Mouse (Mus musculus): ENCODE results near the gene Odam. TPM values are rescaled to one million over a fixed set of nuclear protein-coding genes. Genes with fewer than 3 reads are reported as not detected.
A peak's percentile ranks its signal among the peaks of the same experiment; 100 is the strongest.

Odam gene
- polyA plus RNA-seq (2015; fragmentation: Nextera tagmentation; extraction: Ambion mirVana), result not detected in 2 replicates

DNA sequence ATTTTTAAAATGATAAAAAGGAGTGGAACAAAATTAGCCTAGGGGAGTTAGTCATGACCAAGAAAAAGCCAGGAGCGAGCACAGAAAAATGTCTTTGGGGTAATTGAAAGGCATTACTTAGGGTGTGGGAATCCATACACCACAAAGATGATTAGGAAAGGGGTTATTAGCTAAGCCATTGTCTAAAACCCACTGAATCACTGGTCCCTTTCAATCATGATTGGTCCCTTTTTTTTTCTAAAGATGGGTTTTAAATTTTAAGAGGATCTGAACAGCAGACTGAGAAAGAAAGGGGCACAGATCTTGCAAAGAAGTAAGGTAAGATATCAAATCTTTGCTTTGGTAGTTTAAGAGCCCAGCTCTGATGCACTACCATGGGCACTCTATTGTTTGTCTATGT lies at the start of gene Odam:
Gene Odam, plus strand, starts transcription at position 301 of the 400 bp plus-strand sequence.
- Histone ChIP-seq H3K4me2 (no peak within 1 kb of the TSS), H3K36me3 (no peaks in the 10 kb centered on the region), H3K4me1 (replicated peaks) (no peaks in the 10 kb centered on the region), H3K9me3 (no peaks in the 10 kb centered on the region), H3K27me3 (no peaks in the 10 kb centered on the region), H3K27ac (replicated peaks) (no peak within 1 kb of the TSS), H3K4me3 (no peak within 1 kb of the TSS), H3K9ac (no peak within 1 kb of the TSS)
- ATAC-seq (ENCODE audit: low FRiP score, low read depth), result no peak
- 88% methylated on average over 1 of the region's 1 CpGs for WGBS

DNA sequence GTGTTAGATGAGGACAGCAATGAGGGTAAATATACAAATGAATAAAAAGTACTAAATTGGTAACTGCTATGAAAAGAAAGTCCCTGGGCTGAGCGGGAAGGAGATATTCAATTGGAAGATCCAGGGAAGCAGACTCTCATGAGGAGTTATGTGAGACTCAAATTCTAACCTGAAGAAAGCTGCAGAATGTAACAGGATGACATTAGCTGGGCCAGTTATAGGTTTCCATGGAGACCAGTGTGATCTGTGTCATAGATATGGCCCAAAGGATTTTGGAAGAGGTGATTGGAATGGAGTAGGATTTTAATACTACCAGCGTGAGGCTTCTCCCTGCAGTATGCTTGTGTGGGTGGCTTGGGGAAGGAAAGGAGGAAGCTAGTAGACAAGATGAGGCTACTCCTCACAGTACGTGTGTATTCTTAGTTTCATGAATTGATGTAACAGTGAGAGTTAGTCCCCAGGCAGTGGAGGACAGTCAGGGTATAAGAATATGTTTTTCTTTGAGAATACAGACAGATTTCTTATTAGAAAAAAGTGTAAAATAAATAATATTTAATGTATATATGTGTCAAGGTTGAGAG lies 29.6 kb upstream of the Odam start:
- Histone ChIP-seq H3K4me3 (no peak overlapping the region), H3K27ac (replicated peaks) (no peak overlapping the region), H3K9me3 (no peaks in the 10 kb centered on the region), H3K4me1 (replicated peaks) (no peaks in the 10 kb centered on the region), H3K4me2 (no peak overlapping the region), H3K27me3 (no peaks in the 10 kb centered on the region), H3K36me3 (no peaks in the 10 kb centered on the region), H3K9ac (no peak overlapping the region)
- WGBS, result 80% methylated on average over 3 of the region's 3 CpGs
- ATAC-seq (ENCODE audit: low FRiP score, low read depth), result 0 out of 2 replicates have a peak, but pooled peaks have one; percentile 42

DNA sequence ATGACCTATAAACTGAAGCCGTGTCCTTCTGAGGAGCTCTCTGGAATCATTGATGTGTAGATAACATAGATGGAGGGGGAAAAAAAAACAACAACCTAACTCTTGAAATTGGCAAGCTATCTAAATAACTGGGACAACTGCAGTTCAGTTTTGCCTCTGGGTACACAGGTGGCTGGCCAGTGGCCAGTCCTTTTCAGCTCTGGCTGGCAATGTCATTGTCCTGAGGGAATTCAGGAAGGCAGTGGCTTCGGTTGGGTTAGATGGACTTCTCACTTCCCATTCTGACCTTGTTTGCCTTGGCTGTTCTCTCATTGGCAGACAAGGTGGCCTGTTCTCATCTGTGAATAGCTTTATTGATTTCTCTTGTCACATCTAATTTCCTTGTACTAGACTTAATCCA lies 14.7 kb upstream of the Odam start:
- no peak overlapping the region for H3K4me3 ChIP-seq
- no peak; the same call in 1 of the 2 replicates for ATAC-seq (ENCODE audit: low FRiP score, low read depth)
- no peaks in the 10 kb centered on the region for H3K4me1 ChIP-seq (replicated peaks)
- no peak overlapping the region for H3K4me2 ChIP-seq
- H3K9ac ChIP-seq, result no peak overlapping the region
- WGBS, result 53% methylated on average over 2 of the region's 2 CpGs
- no peaks in the 10 kb centered on the region for H3K9me3 ChIP-seq
- H3K27ac ChIP-seq (replicated peaks), result no peak overlapping the region
- no peaks in the 10 kb centered on the region for H3K27me3 ChIP-seq
- no peaks in the 10 kb centered on the region for H3K36me3 ChIP-seq

DNA sequence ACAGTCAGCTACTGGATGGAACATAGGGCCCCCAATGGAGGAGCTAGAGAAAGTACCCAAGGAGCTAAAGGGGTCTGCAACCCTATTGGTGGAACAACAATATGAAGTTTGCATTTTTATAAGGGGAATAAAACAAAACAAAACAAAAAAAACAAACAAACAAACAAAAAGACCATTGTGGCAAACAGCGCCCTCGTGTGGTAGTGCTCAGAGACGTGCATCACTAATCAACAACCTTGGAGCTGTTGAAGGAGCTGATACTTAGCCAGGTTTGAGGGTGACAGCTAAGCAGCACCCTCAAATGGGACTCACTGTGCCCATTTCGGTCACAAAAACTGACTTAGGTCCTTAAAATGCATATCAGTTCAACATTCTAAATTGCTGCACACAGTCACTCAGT lies 13.4 kb upstream of the Odam start:
- Histone ChIP-seq H3K9ac (no peak overlapping the region), H3K4me2 (no peak overlapping the region), H3K4me1 (replicated peaks) (no peaks in the 10 kb centered on the region), H3K27ac (replicated peaks) (no peak overlapping the region), H3K27me3 (no peaks in the 10 kb centered on the region), H3K9me3 (no peaks in the 10 kb centered on the region), H3K36me3 (no peaks in the 10 kb centered on the region), H3K4me3 (no peak overlapping the region)
- no peak for ATAC-seq (ENCODE audit: low FRiP score, low read depth)
- 32% methylated on average over 4 of the region's 4 CpGs for WGBS

DNA sequence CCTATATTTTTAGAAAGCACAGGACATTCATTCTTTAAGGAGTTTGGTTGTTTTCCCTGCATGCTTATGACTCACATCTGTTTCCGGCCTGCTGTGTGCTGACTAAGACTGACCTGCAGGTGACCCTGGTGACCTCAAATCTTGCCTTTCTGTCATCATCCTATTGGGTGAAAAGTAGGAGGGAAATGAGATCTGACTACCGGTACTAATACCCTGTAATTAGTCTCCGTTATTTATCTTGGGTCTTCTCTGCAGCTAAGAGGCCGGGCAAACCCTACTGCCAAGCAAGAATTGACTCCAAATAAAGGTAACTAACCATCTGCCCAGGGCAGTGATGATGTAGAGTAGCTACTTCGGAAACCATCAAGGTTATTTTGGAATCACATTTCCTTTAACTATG lies 40.5 kb downstream of the Odam start, which contains the start of gene Csn3:
Gene Csn3, plus strand, starts transcription at position 208 of the 400 bp plus-strand sequence.
- whole genome bisulfite sequencing, result 39% methylated on average over 5 of the region's 5 CpGs
- Histone ChIP-seq H3K4me2 (no peak within 1 kb of the TSS), H3K9me3 (no peaks in the 10 kb centered on the region), H3K27me3 (no peaks in the 10 kb centered on the region), H3K9ac (no peak within 1 kb of the TSS), H3K4me3 (no peak within 1 kb of the TSS), H3K36me3 (no peaks in the 10 kb centered on the region), H3K27ac (replicated peaks) (no peak within 1 kb of the TSS), H3K4me1 (replicated peaks) (no peaks in the 10 kb centered on the region)
- ATAC-seq (ENCODE audit: low FRiP score, low read depth), result no peak

DNA sequence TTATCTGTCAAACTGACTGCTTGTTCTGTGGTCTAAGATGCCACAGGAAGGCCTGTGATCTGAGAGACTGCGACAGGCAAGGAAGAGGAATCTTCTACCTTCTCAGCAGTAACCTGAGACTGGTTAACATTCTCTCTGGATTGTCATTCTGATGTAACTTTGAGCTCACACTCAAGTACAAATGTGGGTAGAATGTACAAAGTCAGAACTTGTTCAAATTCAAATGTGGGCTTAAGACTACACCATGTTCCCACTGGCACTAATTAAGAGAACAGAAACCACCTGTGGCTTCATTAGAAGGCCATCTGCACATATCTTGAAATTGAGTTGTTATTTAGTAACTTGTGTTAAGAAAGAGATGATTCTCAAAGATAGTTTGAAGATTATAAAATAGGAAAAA lies 46.8 kb downstream of the Odam start:
- WGBS, result 51% methylated on average over 1 of the region's 1 CpGs
- H3K4me1 ChIP-seq (replicated peaks), result no peaks in the 10 kb centered on the region
- H3K9me3 ChIP-seq, result no peaks in the 10 kb centered on the region
- ATAC-seq (ENCODE audit: low FRiP score, low read depth), result no peak
- H3K4me2 ChIP-seq, result no peak overlapping the region
- no peak overlapping the region for H3K9ac ChIP-seq
- no peak overlapping the region for H3K27ac ChIP-seq (replicated peaks)
- no peak overlapping the region for H3K4me3 ChIP-seq
- H3K27me3 ChIP-seq, result no peaks in the 10 kb centered on the region
- no peaks in the 10 kb centered on the region for H3K36me3 ChIP-seq

DNA sequence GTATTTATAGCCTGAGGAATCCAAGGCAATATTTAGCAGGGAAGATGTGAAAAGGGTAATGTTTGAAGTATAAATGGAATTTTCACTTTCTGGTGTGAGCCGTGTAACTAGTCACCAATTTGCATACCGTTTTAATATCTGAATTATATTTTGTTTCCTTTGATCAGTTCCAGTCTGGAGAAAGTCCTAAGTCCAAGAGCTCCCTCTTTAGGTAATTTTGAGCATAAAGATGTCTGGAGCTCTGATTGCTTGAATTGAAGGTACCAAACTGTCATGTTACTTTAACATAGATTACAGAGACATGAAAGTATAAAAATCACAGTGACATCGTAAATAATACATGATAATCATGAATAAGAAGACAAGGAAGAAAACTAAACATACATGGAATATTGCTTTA lies 55.9 kb downstream of the Odam start:
- H3K36me3 ChIP-seq, result no peaks in the 10 kb centered on the region
- H3K4me1 ChIP-seq (replicated peaks), result no peaks in the 10 kb centered on the region
- ATAC-seq (ENCODE audit: low FRiP score, low read depth), result no peak
- H3K4me2 ChIP-seq, result no peak overlapping the region
- H3K4me3 ChIP-seq, result no peak overlapping the region
- no peak overlapping the region for H3K27ac ChIP-seq (replicated peaks)
- H3K9me3 ChIP-seq, result no peaks in the 10 kb centered on the region
- WGBS, result 42% methylated on average over 3 of the region's 3 CpGs
- H3K9ac ChIP-seq, result no peak overlapping the region
- no peaks in the 10 kb centered on the region for H3K27me3 ChIP-seq

DNA sequence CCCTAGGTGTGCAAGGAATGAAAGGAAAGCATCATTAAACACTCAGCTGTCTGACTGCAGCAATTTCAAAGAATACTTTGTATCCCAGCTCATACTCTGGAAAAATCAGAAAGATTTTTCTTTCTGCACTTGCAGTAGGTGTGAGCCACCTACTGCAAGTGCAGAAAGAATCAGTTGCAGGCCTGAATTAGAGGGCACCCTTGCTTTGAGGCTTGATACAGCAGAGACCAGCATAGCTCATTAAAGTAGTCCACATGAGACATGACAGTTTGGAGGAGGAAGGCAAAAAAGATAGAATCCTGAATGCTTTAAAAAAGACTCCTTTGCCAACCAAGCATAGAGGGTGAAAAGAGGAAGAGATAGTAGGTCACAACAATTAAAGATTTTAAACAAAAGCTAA lies 57.7 kb downstream of the Odam start:
- Histone ChIP-seq H3K27ac (replicated peaks) (no peak overlapping the region), H3K36me3 (no peaks in the 10 kb centered on the region), H3K27me3 (no peaks in the 10 kb centered on the region), H3K4me2 (no peak overlapping the region), H3K9me3 (no peaks in the 10 kb centered on the region), H3K4me3 (no peak overlapping the region), H3K9ac (no peak overlapping the region), H3K4me1 (replicated peaks) (no peaks in the 10 kb centered on the region)
- ATAC-seq (ENCODE audit: low FRiP score, low read depth), result no peak

Other genes with a start within 250 kb of the Odam start
- not detected in 2 replicates for gene Csn1s1, start 218.8 kb upstream of the Odam start, polyA plus RNA-seq (2015; fragmentation: Nextera tagmentation; extraction: Ambion mirVana)
- gene Csn2, start 185.4 kb upstream of the Odam start, polyA plus RNA-seq (2015; fragmentation: Nextera tagmentation; extraction: Ambion mirVana), result not detected in 2 replicates
- not detected in 2 replicates for gene Csn1s2a, start 110.5 kb upstream of the Odam start, polyA plus RNA-seq (2015; fragmentation: Nextera tagmentation; extraction: Ambion mirVana)
- gene Csn1s2b, start 76.9 kb upstream of the Odam start, polyA plus RNA-seq (2015; fragmentation: Nextera tagmentation; extraction: Ambion mirVana), result not detected in 2 replicates
- gene Prr27, start 59.3 kb upstream of the Odam start, polyA plus RNA-seq (2015; fragmentation: Nextera tagmentation; extraction: Ambion mirVana), result not detected in 2 replicates
- gene Csn3, start 40.5 kb downstream of the Odam start, polyA plus RNA-seq (2015; fragmentation: Nextera tagmentation; extraction: Ambion mirVana), result not detected in 2 replicates
- not detected in 2 replicates for gene 2310003L06Rik, start 84.4 kb downstream of the Odam start, polyA plus RNA-seq (2015; fragmentation: Nextera tagmentation; extraction: Ambion mirVana)
- gene Gm28434, start 84.5 kb downstream of the Odam start, polyA plus RNA-seq (2015; fragmentation: Nextera tagmentation; extraction: Ambion mirVana), result not detected in 2 replicates
- gene Cabs1, start 94.4 kb downstream of the Odam start, polyA plus RNA-seq (2015; fragmentation: Nextera tagmentation; extraction: Ambion mirVana), result not detected in 2 replicates
- gene Smr3a, start 117.5 kb downstream of the Odam start, polyA plus RNA-seq (2015; fragmentation: Nextera tagmentation; extraction: Ambion mirVana), result not detected in 2 replicates
- not detected in 2 replicates for gene Smr2, start 201.5 kb downstream of the Odam start, polyA plus RNA-seq (2015; fragmentation: Nextera tagmentation; extraction: Ambion mirVana)
- not detected in 2 replicates for gene Gm11116, start 226.5 kb downstream of the Odam start, polyA plus RNA-seq (2015; fragmentation: Nextera tagmentation; extraction: Ambion mirVana)